Mouse (Mus musculus): Measurements from ENCODE around the gene L1td1. TPM values are rescaled to one million over a fixed set of nuclear protein-coding genes. Genes with fewer than 3 reads are reported as not detected.

L1td1 gene
- total and polyA plus RNA-seq, 3 experiments, result not detected

DNA sequence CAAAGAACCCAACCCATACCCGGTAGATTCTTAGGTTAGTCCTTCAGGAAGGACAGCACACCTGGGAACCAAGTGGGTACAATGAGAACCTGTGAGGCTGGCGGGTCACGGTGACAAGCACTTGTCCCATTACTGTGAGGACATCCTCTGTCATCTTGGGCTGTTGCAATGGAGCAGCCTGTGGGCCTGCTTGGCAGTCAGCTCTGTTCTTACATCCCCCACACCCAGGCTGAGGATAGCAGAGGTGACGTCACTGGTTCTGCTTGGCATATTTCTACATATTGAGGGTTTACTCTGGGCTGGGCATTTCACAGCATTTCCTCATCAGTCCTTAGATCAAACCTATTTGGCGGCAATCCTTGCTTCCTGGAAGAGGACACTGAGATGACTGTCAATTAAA, 47.3 kb downstream of the L1td1 start:
- Histone ChIP-seq H3K27me3 (ENCODE audit: control insufficient read depth in 1 of 2, insufficient read depth in 2 of 2, low read length in 2 of 2) (no peaks in the 10 kb centered on the region), H3K4me1 (ENCODE audit: control insufficient read depth in 1 of 2, insufficient read depth in 2 of 2, low read length in 2 of 2) (no peaks in the 10 kb centered on the region), H3K27ac (ENCODE audit: control insufficient read depth, low read depth, low read length) (no peak overlapping the region), H3K4me3 (ENCODE audit: control insufficient read depth in 1 of 2, insufficient read depth in 1 of 2, low read depth in 2 of 2, low read length in 2 of 2) (no peak overlapping the region), H3K9ac (ENCODE audit: control insufficient read depth, low read depth, low read length, poor library complexity, severe bottlenecking) (no peak overlapping the region), H3K79me2 (ENCODE audit: control insufficient read depth, insufficient read depth, low read length, poor library complexity) (no peaks in the 10 kb centered on the region), H3K9me3 (replicated peaks; ENCODE audit: insufficient read depth, low read length) (no peaks in the 10 kb centered on the region), H3K36me3 (ENCODE audit: control insufficient read depth in 1 of 2, insufficient read depth in 2 of 2, low read length in 2 of 2) (no peaks in the 10 kb centered on the region)
- no peak for TF ChIP-seq MAZ (IDR thresholded peaks at IDR 0.05; ENCODE audit: low read depth, low read length)
- no peak for DNase-seq (ENCODE audit: low read depth, low spot score)

DNA sequence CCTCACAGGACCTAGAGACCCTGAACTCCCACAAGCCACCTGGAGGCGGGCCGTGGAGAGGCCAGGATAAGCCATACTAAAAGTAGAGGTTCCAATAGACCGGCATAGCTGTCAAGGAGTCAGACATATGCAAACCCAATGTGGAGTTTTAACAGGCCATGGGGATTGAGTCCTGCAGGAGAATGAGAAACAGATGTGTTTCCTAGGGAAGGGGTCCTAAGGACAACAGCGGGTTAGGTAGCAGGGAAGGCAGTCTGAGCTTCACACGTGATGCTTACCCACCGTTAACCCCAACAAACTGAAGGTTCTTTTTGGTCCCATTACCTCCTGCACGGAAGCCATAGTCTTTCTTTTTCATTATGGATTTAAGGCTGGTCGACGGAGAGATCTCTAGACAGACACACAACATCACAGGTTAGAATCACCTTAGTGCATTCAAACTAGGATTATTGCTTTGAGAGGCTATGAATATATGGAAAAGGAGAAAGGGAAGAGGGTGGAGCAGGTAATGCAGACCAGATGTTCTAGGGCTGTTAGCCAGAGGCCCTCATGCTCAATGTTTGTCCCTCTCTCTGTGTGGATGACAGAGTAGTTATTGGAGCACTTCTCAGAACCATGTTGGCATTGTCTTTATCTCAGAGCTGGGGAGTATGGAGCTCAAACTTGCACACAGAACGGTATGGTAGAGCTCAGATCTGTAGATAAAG, 50.3 kb downstream of the L1td1 start:
- H3K36me3 ChIP-seq (ENCODE audit: control insufficient read depth in 1 of 2, insufficient read depth in 2 of 2, low read length in 2 of 2), result no peaks in the 10 kb centered on the region
- TF ChIP-seq MXI1 (IDR thresholded peaks at IDR 0.05; ENCODE audit: low read depth, low read length) (no peak), MEF2A (IDR thresholded peaks at IDR 0.05; ENCODE audit: extremely low read depth, insufficient replicate concordance, low read depth, low read length, poor library complexity, severe bottlenecking) (no peak), ZNF384 (IDR thresholded peaks at IDR 0.05; ENCODE audit: low read depth, low read length) (no peak), SMC3 (IDR thresholded peaks at IDR 0.05; ENCODE audit: low read depth, low read length) (no peak), POLR2A (IDR thresholded peaks at IDR 0.05; ENCODE audit: control insufficient read depth in 1 of 2, insufficient read depth in 1 of 2, low read depth in 1 of 2, low read length in 2 of 2, poor library complexity in 1 of 2) (no peak), TCF12 (IDR thresholded peaks at IDR 0.05; ENCODE audit: low read depth, low read length) (no peak), POLR2AphosphoS2 (IDR thresholded peaks at IDR 0.05; ENCODE audit: low read length) (no peak), MYB (IDR thresholded peaks at IDR 0.05; ENCODE audit: low read depth, low read length) (no peak), GABPA (IDR thresholded peaks at IDR 0.05; ENCODE audit: low read depth, low read length) (no peak), MAX (IDR thresholded peaks at IDR 0.05; ENCODE audit: low read length) (no peak), EP300 (IDR thresholded peaks at IDR 0.05; ENCODE audit: low read depth in 1 of 2, low read length in 2 of 2) (no peak), KAT2A (conservative IDR thresholded peaks at IDR 0.05; ENCODE audit: low read depth, low read length) (no peak), RCOR1 (IDR thresholded peaks at IDR 0.05; ENCODE audit: low read depth, low read length) (no peak), RAD21 (IDR thresholded peaks at IDR 0.05; ENCODE audit: low read depth, low read length) (no peak), TBP (IDR thresholded peaks at IDR 0.05; ENCODE audit: low read depth, low read length) (no peak), CHD2 (IDR thresholded peaks at IDR 0.05; ENCODE audit: low read length) (no peak)
- no peak overlapping the region for H3K9ac ChIP-seq (ENCODE audit: control insufficient read depth, low read depth, low read length, poor library complexity, severe bottlenecking)
- H3K79me2 ChIP-seq (ENCODE audit: control insufficient read depth, insufficient read depth, low read length, poor library complexity), result no peaks in the 10 kb centered on the region
- no peak overlapping the region for H3K4me3 ChIP-seq (ENCODE audit: control insufficient read depth in 1 of 2, insufficient read depth in 1 of 2, low read depth in 2 of 2, low read length in 2 of 2)
- no peak overlapping the region for H3K27ac ChIP-seq (ENCODE audit: control insufficient read depth, low read depth, low read length)
- no peaks in the 10 kb centered on the region for H3K27me3 ChIP-seq (ENCODE audit: control insufficient read depth in 1 of 2, insufficient read depth in 2 of 2, low read length in 2 of 2)
- H3K9me3 ChIP-seq (replicated peaks; ENCODE audit: insufficient read depth, low read length), result no peaks in the 10 kb centered on the region
- no peak for DNase-seq (ENCODE audit: low read depth, low spot score)
- H3K4me1 ChIP-seq (ENCODE audit: control insufficient read depth in 1 of 2, insufficient read depth in 2 of 2, low read length in 2 of 2), result no peaks in the 10 kb centered on the region
